Mouse (Mus musculus) left cerebral cortex, adult 8-10 months (tissue): ENCODE measurements at regions not wholly inside any gene's neighbourhood (a gene's known extent, or its start where the extent isn't known, plus 50 kb on each side); places are given as distances from the start of the nearest gene placed in this dataset.

Experiments used
- DNase-seq, 2 experiments: peaks; one replicate each; pipeline ENCODE4 v3.0.0; 2022; ENCODE audit warnings: low spot score in 2 of 2

- DNase-seq: no peak
Measured at GRCm38 (mm10) chr16:93281715-93282114, 322.1 kb downstream of the Setd4 start.

GRCm38 (mm10) chr16:93272636-93273035 is 331.2 kb downstream of the Setd4 start:
- DNase-seq: no peak

- DNase-seq: no peak
Measured at GRCm38 (mm10) chr16:93272146-93272545, 331.7 kb downstream of the Setd4 start.

- no peak for DNase-seq
Measured at GRCm38 (mm10) chr16:93264061-93264585, 339.7 kb downstream of the Setd4 start.

- DNase-seq: no peak
Measured at GRCm38 (mm10) chr16:93263141-93263815, 340.6 kb downstream of the Setd4 start.

- peak; percentile 3 to 10 for DNase-seq
Measured at GRCm38 (mm10) chr16:93246825-93247224, 357.0 kb downstream of the Setd4 start.

GRCm38 (mm10) chr16:93245738-93246137 is 358.1 kb downstream of the Setd4 start:
- DNase-seq: no peak

- no peak for DNase-seq
Measured at GRCm38 (mm10) chr16:93238898-93239297, 365.0 kb downstream of the Setd4 start.

- no peak for DNase-seq
Measured at GRCm38 (mm10) chr16:93238326-93238725, 365.5 kb downstream of the Setd4 start.

GRCm38 (mm10) chr16:93225644-93226043 is 378.2 kb downstream of the Setd4 start:
- DNase-seq: no peak

- no peak for DNase-seq
Measured at GRCm38 (mm10) chr16:93225196-93225595, 378.7 kb downstream of the Setd4 start.

- DNase-seq: no peak
Measured at GRCm38 (mm10) chr16:93219731-93220130, 384.1 kb downstream of the Setd4 start.

GRCm38 (mm10) chr16:93218402-93218801 is 385.5 kb downstream of the Setd4 start:
- DNase-seq: no peak

- no peak for DNase-seq
Measured at GRCm38 (mm10) chr16:93217600-93218226, 386.1 kb downstream of the Setd4 start.

- DNase-seq: no peak
Measured at GRCm38 (mm10) chr16:93215630-93216029, 388.2 kb downstream of the Setd4 start.

- no peak for DNase-seq
Measured at GRCm38 (mm10) chr16:93213618-93214017, 387.7 kb upstream of the Runx1 start.

- DNase-seq: no peak
Measured at GRCm38 (mm10) chr16:93207675-93208074, 381.7 kb upstream of the Runx1 start.

GRCm38 (mm10) chr16:93207217-93207616 is 381.3 kb upstream of the Runx1 start:
- no peak for DNase-seq

GRCm38 (mm10) chr16:93206325-93206724 is 380.4 kb upstream of the Runx1 start:
- no peak for DNase-seq

GRCm38 (mm10) chr16:93204601-93205000 is 378.7 kb upstream of the Runx1 start:
- no peak for DNase-seq

GRCm38 (mm10) chr16:93202591-93202990 is 376.6 kb upstream of the Runx1 start:
- no peak for DNase-seq

- DNase-seq: no peak
Measured at GRCm38 (mm10) chr16:93197300-93197699, 371.4 kb upstream of the Runx1 start.

- DNase-seq: no peak
Measured at GRCm38 (mm10) chr16:93193921-93194481, 368.1 kb upstream of the Runx1 start.
